ENCODE assay signal across 10 mouse cellular contexts in the genomic region with DNA sequence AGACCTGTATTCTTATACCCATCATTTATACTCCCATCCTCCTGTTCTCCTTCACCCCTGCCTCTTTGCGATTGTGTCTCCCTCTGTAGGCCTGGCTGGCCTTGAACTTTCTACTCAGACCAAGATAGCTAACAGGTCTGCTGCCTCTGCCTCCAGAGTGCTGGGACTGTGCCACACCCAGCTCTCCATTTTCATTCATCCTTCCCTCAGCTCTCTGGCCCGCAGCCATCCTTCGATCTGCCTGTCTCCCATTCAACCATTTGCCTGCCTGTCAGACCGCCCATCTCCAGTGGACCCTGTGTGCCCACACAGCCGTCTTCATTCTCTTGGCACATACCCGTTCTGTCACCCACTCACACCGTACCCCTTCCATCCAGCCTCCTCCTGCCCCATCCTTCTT. TPM values are rescaled to one million over a fixed set of nuclear protein-coding genes. Genes with fewer than 3 reads are reported as not detected.
A peak's percentile ranks its signal among the peaks of the same experiment; 100 is the strongest.
DNase-seq lines count a peak whose midpoint lies in the region; ATAC-seq and TF ChIP-seq lines count a peak whose summit lies in the region.
"Had no signal": no experiment of that assay in that cellular context is flagged by ENCODE, and none has a peak within 500 bp of the region (broad histone marks: within the 10 kb centered on the region; RNA-seq: fewer than 3 reads in every experiment).

No protein-coding gene starts in this region.

- no peaks in the 10 kb centered on the region for H3K36me3 ChIP-seq in heart, embryonic 14.5 days (ENCODE audit: control insufficient read depth, insufficient read depth, low read length)
- H3K36me3 ChIP-seq in neural tube, embryonic 11.5 days (ENCODE audit: control insufficient read depth, insufficient read depth, low read length), result no peaks in the 10 kb centered on the region
- H3K36me3 ChIP-seq in limb, embryonic 10.5 days, result no peaks in the 10 kb centered on the region
- H3K36me3 ChIP-seq: heart, embryonic 15.5 days; liver, embryonic 15.5 days had no signal

- no peak overlapping the region for H3K4me3 ChIP-seq in heart, embryonic 14.5 days (ENCODE audit: control insufficient read depth in 1 of 2, insufficient read depth in 1 of 2, low read depth in 1 of 2, low read length in 2 of 2)
- H3K4me3 ChIP-seq in neural tube, embryonic 11.5 days (ENCODE audit: low read depth, low read length), result no peak overlapping the region
- no peak overlapping the region for H3K4me3 ChIP-seq in limb, embryonic 10.5 days
- H3K4me3 ChIP-seq: heart, embryonic 15.5 days; liver, embryonic 15.5 days had no signal

- no peak overlapping the region for H3K27ac ChIP-seq in heart, embryonic 14.5 days (replicated peaks in 1 of 2; ENCODE audit: control insufficient read depth in 1 of 2, insufficient read depth in 1 of 2, low read depth in 2 of 2, low read length in 2 of 2)
- H3K27ac ChIP-seq in neural tube, embryonic 11.5 days (ENCODE audit: low read depth, low read length), result 0 out of 2 replicates have a peak overlapping the region, but pooled peaks have one; percentile 34
- peak overlapping the region; percentile 33; the same call in 1 of the 2 replicates for H3K27ac ChIP-seq in limb, embryonic 10.5 days
- H3K27ac ChIP-seq: liver, embryonic 15.5 days had no signal

- no peak for DNase-seq in heart, adult 11 months
- no peak for DNase-seq in neural tube, embryonic 11.5 days (ENCODE audit: low spot score)
- no peak for DNase-seq in neural tube, embryonic 10.5 days (ENCODE audit: extremely low spot score, low spot score)
- peak; percentile 63 for DNase-seq in brain, embryonic 14.5 days (ENCODE audit: low read depth)
- DNase-seq in limb, embryonic 10.5 days (ENCODE audit: low spot score), result no peak
- DNase-seq: adrenal gland, postnatal 25 days had no signal

- TF ChIP-seq CTCF in brain, embryonic 14.5 days (IDR thresholded peaks at IDR 0.05; ENCODE audit: borderline replicate concordance, extremely low read depth, insufficient read depth, insufficient read length), result no peak

- H3K9me3 ChIP-seq in heart, embryonic 14.5 days (ENCODE audit: control insufficient read depth, low read length), result no peaks in the 10 kb centered on the region
- no peaks in the 10 kb centered on the region for H3K9me3 ChIP-seq in neural tube, embryonic 11.5 days (ENCODE audit: control insufficient read depth, low read length)
- no peaks in the 10 kb centered on the region for H3K9me3 ChIP-seq in limb, embryonic 10.5 days (replicated peaks)
- H3K9me3 ChIP-seq: heart, embryonic 15.5 days; liver, embryonic 15.5 days had no signal

- ATAC-seq in heart, embryonic 14.5 days (ENCODE audit: insufficient number of reproducible peaks, insufficient read depth, low FRiP score, low read depth), result no peak
- no peak for ATAC-seq in neural tube, embryonic 11.5 days (ENCODE audit: insufficient read depth, low FRiP score, low TSS enrichment)
- ATAC-seq in megakaryocyte progenitor cell, adult 5-6 weeks (replicated peaks; ENCODE audit: poor library complexity), result no peak

- H3K27me3 ChIP-seq in heart, embryonic 14.5 days (ENCODE audit: control insufficient read depth, insufficient read depth, low read length), result no peaks in the 10 kb centered on the region
- H3K27me3 ChIP-seq in neural tube, embryonic 11.5 days (ENCODE audit: control insufficient read depth, insufficient read depth, low read length), result no peaks in the 10 kb centered on the region
- no peaks in the 10 kb centered on the region for H3K27me3 ChIP-seq in limb, embryonic 10.5 days (ENCODE audit: low read depth, poor library complexity, severe bottlenecking)
- H3K27me3 ChIP-seq: heart, embryonic 15.5 days; liver, embryonic 15.5 days had no signal

- no peak overlapping the region for H3K4me2 ChIP-seq in heart, embryonic 14.5 days (ENCODE audit: low read length)
- H3K4me2 ChIP-seq in neural tube, embryonic 11.5 days (ENCODE audit: low read depth), result no peak overlapping the region
- H3K4me2 ChIP-seq: heart, embryonic 15.5 days; liver, embryonic 15.5 days had no signal

- no peak for TF ChIP-seq POLR2A in brain, embryonic 14.5 days (IDR thresholded peaks at IDR 0.05; ENCODE audit: borderline replicate concordance, extremely low read depth, insufficient read depth, insufficient read length, poor library complexity, severe bottlenecking)

- H3K4me1 ChIP-seq in heart, embryonic 14.5 days (ENCODE audit: control insufficient read depth in 2 of 2, insufficient read depth in 2 of 2, low read length in 2 of 2), result peaks cover 34 to 47% of the 10 kb centered on the region in 2 experiments
- peaks cover 67% of the 10 kb centered on the region for H3K4me1 ChIP-seq in neural tube, embryonic 11.5 days (ENCODE audit: control insufficient read depth, insufficient read depth, low read length)
- H3K4me1 ChIP-seq in limb, embryonic 10.5 days, result peaks cover 80% of the 10 kb centered on the region

- H3K9ac ChIP-seq in heart, embryonic 14.5 days (ENCODE audit: low read length), result peak overlapping the region; percentile 21; the same call in 1 of the 2 replicates
- peak overlapping the region; percentile 26; the same call in 1 of the 2 replicates for H3K9ac ChIP-seq in neural tube, embryonic 11.5 days (ENCODE audit: low read length)
- H3K9ac ChIP-seq: heart, embryonic 15.5 days; liver, embryonic 15.5 days had no signal

- 87% methylated on average over 7 of the region's 7 CpGs for WGBS in heart, embryonic 14.5 days
- 79% methylated on average over 7 of the region's 7 CpGs for whole genome bisulfite sequencing in neural tube, embryonic 11.5 days
- 80% methylated on average over 7 of the region's 7 CpGs for WGBS in limb, embryonic 10.5 days

RNA-seq across cellular contexts. Expression of a gene that starts 36.2 kb away (rescaled TPM):
- 31.8 and 32.3 TPM in 2 replicates for polyA plus RNA-seq in heart, embryonic 14.5 days (2014; fragmentation: Nextera tagmentation; extraction: Ambion mirVana)
- polyA plus RNA-seq in neural tube, embryonic 11.5 days (2014; fragmentation: Nextera tagmentation; extraction: Ambion mirVana), result 81.6 and 82.2 TPM in 2 replicates
- polyA plus RNA-seq in brain, embryonic 14.5 days (2012; rRNA removed), result 169 and 189 TPM in 2 replicates
- polyA plus RNA-seq in limb, embryonic 10.5 days (2016; fragmentation: Nextera tagmentation; extraction: Ambion mirVana), result 44.8 and 56.1 TPM in 2 replicates
- 0.20 and 1.2 TPM in 2 replicates for total RNA-seq in megakaryocyte progenitor cell, adult 5-6 weeks (2015)
- total RNA-seq in megakaryocyte progenitor cell, adult 5-6 weeks (2017), result 0.83 and 7.9 TPM in 2 replicates

RNA-seq across cellular contexts. Expression of a gene that starts 36.3 kb away (rescaled TPM):
- polyA plus RNA-seq in heart, embryonic 14.5 days (2014; fragmentation: Nextera tagmentation; extraction: Ambion mirVana), result 65.0 and 67.9 TPM in 2 replicates
- 43.4 and 49.8 TPM in 2 replicates for polyA plus RNA-seq in neural tube, embryonic 11.5 days (2014; fragmentation: Nextera tagmentation; extraction: Ambion mirVana)
- 69.4 and 78.6 TPM in 2 replicates for polyA plus RNA-seq in brain, embryonic 14.5 days (2012; rRNA removed)
- 20.2 and 23.7 TPM in 2 replicates for polyA plus RNA-seq in limb, embryonic 10.5 days (2016; fragmentation: Nextera tagmentation; extraction: Ambion mirVana)
- 20.5 and 21.7 TPM in 2 replicates for total RNA-seq in megakaryocyte progenitor cell, adult 5-6 weeks (2015)
- total RNA-seq in megakaryocyte progenitor cell, adult 5-6 weeks (2017), result 7.6 and 8.6 TPM in 2 replicates

RNA-seq across cellular contexts. Expression of a gene that starts 42.0 kb away (rescaled TPM):
- 34.0 and 34.7 TPM in 2 replicates for polyA plus RNA-seq in heart, embryonic 14.5 days (2014; fragmentation: Nextera tagmentation; extraction: Ambion mirVana)
- polyA plus RNA-seq in neural tube, embryonic 11.5 days (2014; fragmentation: Nextera tagmentation; extraction: Ambion mirVana), result 20.4 TPM in 2 replicates
- polyA plus RNA-seq in brain, embryonic 14.5 days (2012; rRNA removed), result 18.5 and 19.5 TPM in 2 replicates
- 29.6 and 32.2 TPM in 2 replicates for polyA plus RNA-seq in limb, embryonic 10.5 days (2016; fragmentation: Nextera tagmentation; extraction: Ambion mirVana)
- total RNA-seq in megakaryocyte progenitor cell, adult 5-6 weeks (2015), result 14.3 and 23.0 TPM in 2 replicates
- 12.5 and 20.6 TPM in 2 replicates for total RNA-seq in megakaryocyte progenitor cell, adult 5-6 weeks (2017)

RNA-seq across cellular contexts. Expression of a gene that starts 42.4 kb away (rescaled TPM):
- 110 and 112 TPM in 2 replicates for polyA plus RNA-seq in heart, embryonic 14.5 days (2014; fragmentation: Nextera tagmentation; extraction: Ambion mirVana)
- 60.8 and 64.0 TPM in 2 replicates for polyA plus RNA-seq in neural tube, embryonic 11.5 days (2014; fragmentation: Nextera tagmentation; extraction: Ambion mirVana)
- polyA plus RNA-seq in brain, embryonic 14.5 days (2012; rRNA removed), result 72.8 and 73.8 TPM in 2 replicates
- 54.7 and 61.1 TPM in 2 replicates for polyA plus RNA-seq in limb, embryonic 10.5 days (2016; fragmentation: Nextera tagmentation; extraction: Ambion mirVana)
- 42.8 and 55.1 TPM in 2 replicates for total RNA-seq in megakaryocyte progenitor cell, adult 5-6 weeks (2015)
- total RNA-seq in megakaryocyte progenitor cell, adult 5-6 weeks (2017), result 42.3 and 47.1 TPM in 2 replicates

Comparison
In these comparisons a context has a peak if more than half of its experiments do, and no peak if none do; other contexts are left out.
1. H3K27ac ChIP-seq: peak in neural tube, embryonic 11.5 days (single experiment) and limb, embryonic 10.5 days (single experiment); none in heart, embryonic 14.5 days (0 of 2).